Mouse (Mus musculus) left cerebral cortex, postnatal 36 days (tissue): ENCODE results near the gene Rabac1. TPM values are rescaled to one million over a fixed set of nuclear protein-coding genes. Genes with fewer than 3 reads are reported as not detected.
A peak's percentile ranks its signal among the peaks of the same experiment; 100 is the strongest.

Experiments
- DNase-seq, 2 experiments: peaks; one replicate each; pipeline ENCODE4 v3.0.0; 2021 to 2022; ENCODE audit warnings: low spot score in 2 of 2, mixed read lengths in 1 of 2
- intact Hi-C: fragments of 180-260 bp; cut with DNase I; formaldehyde crosslinking; loops from one replicate; pipeline ENCODE4 v1.15.1; 2025
- total RNA-seq, 2 experiments: library from RNA; stranded (reverse); gene quantifications; 2 replicates each; pipeline ENCODE4 v1.2.3; 2021

The Rabac1 gene
- total RNA-seq: 100 to 1,000 TPM; 276 to 329 TPM

DNA sequence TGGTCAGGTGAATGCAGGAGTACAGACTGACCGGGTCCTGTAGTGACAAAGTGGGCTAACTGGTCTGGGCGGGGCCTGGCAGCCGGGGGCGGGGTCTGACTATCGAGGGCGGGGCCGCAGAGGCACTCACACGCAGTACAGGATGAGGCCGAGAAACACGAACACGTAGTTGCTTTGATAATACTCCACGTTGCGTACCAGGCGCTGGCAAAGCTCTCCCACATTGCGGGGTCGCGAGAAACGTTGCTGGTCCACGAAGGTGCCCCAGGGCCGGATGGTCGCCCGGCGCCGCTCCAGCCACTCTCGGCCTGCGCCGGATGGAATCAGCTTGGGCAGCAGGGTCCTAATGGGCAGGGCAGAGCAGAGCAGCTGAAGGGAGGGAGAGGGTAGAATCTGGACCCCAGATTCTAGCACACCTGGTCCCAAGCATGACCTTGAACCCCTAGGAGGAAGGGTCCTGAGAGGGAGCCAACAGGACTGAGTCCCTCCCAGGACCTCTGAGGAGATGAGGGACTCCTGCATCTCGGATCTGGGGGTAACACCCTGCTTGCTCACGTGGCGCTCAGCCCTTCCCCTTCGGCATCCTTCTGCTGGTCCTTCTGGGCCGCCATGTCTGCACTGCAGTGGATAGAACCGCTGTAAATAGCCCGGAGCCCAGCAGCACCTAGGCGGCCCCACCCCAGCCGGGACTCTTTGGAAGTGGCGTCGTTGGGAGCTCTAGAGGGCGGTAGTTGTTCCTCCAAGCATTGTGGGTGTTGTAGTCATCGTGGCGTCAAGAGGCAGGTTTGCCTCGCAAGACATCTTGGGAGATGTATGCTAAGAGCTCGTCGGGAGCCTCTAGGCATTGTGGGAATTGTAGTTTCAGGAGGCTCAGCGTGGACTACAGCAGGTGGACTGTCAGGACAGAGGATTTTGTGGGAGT, at the start of gene Rabac1:
Gene Rabac1, minus strand, starts transcription at position 783 of the 922 bp plus-strand sequence.
- DNase-seq: peak; percentile 92 to 94
- intact Hi-C loops: no loop called here

DNA sequence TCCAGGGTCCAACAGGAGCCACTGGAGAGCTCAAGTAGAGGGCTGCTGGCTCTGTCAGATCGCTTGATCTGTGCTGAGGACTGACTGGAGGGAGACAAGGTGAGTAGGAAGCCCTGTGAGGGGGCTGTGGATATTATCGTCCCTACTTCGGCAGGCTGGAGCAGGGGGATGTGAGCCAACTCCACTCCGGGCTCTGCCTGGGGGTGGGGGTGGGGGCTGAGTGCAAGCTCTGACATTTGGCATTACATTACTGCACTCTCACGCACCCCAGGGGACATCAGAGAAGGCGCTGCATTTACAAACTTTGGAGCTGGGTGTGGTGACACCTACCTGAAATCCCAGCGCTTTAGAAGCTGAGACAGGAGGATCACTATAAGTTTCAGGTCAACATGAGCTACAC, 39.0 kb upstream of the Rabac1 start:
- no peak for DNase-seq
- intact Hi-C loops: loop anchor here (5.0 to 10.0 kb wide), 2 partner anchors 36 to 223 kb away; partner anchors contain the start of gene Gsk3a

DNA sequence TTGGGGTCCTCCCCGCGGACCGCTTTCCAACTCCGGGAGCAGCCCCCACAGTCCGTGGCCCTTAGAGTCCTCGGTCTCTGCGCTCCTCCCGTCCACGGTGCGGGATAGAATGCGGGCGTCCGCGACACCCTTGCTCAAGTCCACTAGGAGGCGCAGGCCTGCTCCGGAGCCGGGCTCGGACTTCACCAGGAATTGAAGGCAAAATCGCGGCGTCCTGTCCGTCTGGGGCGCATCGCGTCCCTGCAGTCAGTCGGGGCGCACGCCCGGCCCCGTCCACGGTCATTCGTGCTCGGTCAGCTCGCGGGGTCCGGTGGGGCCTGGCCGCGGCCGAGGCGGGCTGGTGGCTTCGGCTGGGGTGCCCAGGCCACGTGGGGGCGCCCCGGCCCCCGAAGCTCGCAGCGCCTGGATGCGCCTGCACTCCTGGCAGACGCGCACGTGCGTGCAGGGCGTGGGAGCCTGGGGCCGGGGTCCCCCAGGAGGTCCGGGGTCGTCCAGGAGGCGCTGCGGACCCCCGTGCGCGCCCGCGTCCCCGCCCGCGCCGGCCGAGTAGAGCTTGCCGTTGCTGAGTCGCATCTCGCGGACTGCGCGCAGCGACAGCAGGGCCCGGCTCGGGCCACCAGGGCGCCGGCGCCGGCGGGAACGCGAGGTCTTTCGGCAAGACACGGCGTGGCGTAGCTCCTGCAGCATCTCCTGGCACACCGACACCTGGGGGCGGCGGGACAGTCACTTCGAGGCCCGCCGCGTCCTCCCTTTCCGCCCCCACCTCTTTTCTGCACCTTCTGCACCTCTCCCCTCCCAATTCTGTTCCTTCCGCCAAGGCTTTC, 37.7 kb upstream of the Rabac1 start:
- intact Hi-C loops: loop anchor here (5.0 to 10.0 kb wide), 2 partner anchors 37 to 224 kb away; partner anchors contain the start of gene Gsk3a
- peak; percentile 78 to 79 for DNase-seq

DNA sequence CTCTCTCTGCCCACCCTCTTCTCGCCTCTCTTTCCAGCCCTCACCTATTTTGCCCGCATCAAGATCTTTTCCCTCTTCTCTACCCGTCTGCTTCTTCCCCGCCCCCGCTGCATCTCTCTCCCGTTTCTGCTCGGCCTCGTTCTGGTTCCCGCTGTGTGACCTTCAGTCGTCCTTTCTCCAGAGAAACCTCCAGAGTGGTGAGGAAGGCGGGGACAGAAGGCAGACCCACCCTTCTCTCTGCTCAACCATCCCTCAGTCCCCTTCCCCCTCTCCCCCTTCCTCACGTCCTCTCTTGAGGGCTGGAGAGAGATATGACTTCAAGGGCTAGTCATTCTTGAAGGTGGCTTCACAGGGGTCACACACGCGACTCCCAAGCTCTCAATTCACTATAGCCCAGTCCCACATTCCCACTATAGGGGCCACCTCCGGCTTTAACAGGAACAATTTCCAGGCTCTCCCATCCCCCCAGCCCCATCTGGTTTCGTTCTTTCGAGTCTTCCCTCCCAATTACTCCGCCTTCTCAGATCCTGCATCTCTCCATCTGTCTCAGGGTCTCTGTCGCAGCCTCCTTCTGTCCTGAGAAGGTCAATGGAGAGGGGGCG, 36.6 kb upstream of the Rabac1 start:
- intact Hi-C loops: loop anchor here (2.0 kb wide), 1 partner anchor 64 kb away; the partner anchor contains the start of genes Grik5 and Zfp574
- DNase-seq: peak; percentile 75 to 82

DNA sequence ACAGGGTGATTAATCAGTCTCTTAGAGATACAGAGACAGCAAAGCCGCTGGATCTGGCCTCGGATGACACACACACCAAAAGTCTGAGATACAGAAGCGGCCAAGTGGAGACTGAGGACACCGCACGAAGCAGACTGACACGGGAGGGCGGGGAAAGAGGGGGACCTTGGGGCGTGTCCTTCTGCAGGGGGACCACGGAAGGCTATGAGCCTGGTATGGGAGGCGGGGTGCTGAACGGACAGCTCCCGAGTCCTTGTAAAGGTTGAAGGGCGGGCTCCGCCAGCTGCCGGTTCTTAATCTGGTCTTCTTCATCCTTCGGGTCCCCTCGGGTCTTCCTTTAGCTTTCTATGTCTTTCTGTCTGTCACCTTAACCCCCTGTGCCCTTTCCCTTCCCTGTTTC, 36.1 kb upstream of the Rabac1 start:
- intact Hi-C loops: loop anchor here (2.0 kb wide), 1 partner anchor 64 kb away; the partner anchor contains the start of genes Grik5 and Zfp574
- peak in 1 of 2 experiments; percentile 61 for DNase-seq

DNA sequence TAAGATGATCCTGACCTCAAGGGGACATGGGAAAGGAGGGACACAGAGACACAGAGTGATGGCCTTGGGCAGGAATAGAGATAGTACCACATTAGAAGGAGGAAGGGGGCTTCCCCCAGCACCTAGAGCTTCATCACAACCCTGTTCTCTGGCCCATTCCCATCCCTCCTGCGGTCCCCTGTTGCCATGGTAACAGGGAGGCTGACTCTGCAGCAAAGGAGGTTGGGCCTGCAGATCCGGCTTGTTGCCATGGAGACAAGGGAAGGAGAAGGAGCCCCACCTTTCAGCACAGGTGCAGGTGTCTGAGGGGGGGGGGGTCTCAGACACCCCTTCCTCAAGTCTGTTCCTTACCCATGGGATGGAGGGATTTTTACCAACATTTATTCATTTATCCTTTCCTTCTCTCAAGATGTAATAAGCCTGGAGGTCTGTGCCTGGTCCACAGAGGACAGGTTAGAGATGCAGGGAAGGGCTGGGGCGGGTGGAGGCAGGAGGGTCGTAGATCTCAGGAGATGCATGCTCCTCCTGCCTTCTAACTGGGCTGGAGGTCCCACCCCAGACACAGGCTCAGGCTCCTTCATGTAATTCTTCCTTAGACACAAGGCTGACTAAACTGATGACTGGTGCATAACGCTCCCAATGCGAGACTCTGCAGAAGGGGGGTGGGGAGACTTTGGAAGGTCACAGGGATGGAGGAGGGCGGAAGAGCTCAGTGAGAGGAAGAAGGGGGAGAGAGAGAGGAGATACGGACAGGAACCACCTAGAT, 35.2 kb upstream of the Rabac1 start:
- intact Hi-C loops: loop anchor here (2.0 kb wide), 1 partner anchor 65 kb away; the partner anchor contains the start of genes Grik5 and Zfp574
- DNase-seq: peak; percentile 71 to 77

DNA sequence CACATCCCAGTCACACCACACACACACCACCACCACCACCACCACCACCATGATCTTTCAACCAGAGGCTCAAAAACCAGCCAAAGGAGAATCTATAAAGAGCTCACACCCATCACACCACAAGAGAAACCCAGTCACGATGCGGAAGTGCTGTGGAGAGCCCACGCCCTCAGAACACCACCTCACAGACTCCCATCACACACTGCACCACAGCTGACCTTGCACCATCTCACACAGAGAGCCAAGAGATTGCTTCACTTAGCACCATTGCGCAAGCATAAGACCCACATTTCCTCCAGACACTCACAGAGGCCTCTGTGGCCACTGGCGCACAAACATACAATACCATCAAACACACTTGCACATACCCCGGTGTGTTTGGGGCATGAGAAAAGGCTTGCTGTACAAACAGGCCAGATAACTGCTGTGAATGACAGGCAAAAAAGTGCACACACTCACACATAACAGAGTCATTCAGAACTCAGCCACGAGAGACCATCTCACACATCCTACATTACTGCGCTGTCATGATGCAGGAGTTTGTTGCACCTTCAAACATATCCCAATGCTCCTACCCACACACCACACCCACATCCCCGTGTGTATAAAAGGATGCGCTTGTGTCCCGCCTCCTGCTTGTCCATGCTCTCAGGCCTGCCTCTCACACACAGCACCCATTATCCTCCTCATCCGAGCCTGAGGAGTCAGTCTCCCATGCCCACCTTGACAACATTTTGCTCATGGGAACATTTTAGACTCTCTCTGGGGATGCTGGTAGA, 34.2 kb upstream of the Rabac1 start:
- intact Hi-C loops: no loop called here
- peak; percentile 78 to 85 for DNase-seq

DNA sequence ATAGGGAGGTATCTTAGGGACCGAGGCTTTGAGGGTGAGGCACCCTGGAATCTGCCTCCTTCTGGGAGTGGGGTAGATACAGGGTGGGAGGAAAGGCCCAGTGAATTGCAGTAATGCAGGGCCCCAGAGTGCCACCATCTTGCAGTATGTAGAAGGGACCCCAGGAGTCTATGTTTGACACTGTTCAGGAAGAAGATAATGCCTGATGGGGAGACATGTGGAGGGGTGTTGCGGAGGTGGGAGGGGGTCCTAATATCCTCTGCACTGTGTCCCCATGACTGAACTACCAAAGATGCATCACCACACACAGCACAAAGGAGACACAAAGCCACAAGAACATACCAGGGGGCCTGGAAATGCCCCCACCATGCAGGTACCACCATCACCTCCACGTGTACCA, 33.6 kb upstream of the Rabac1 start:
- DNase-seq: no peak
- intact Hi-C loops: no loop called here

DNA sequence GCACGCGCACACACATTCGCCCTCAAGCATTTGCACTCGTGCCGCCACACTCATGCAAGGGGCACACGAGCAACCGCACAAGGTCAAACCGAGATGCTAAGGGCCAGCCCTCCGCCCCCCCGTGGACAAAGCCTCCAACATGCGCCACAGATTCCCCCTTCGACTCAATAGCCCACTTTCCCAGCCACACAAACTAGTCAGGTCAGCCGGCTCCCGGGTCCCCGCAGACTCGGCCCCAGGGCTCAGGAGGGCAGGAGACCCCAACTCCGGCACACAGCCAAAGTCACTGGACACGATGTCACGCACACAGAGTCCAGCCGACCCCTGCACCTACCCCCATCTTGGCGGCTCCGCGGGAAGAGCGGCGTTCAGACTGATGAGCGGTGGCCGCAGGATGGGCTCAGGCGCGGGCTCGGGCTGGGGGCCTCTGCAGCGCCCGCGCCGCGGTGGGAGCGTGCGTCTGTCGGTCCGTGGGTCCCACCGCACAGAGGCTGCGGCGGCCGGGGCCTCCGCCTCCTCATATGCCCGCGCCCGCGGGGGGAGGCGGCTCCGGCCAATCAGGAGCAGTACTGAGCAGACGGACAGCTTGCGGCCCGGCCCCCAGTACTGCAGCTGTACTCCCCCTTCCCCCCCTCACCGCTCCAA, 33.0 kb upstream of the Rabac1 start, which contains the start of gene Atp1a3:
Gene Atp1a3, minus strand, starts transcription at position 538 of the 645 bp plus-strand sequence.
- DNase-seq: peak; percentile 83 to 88
- intact Hi-C loops: no loop called here

DNA sequence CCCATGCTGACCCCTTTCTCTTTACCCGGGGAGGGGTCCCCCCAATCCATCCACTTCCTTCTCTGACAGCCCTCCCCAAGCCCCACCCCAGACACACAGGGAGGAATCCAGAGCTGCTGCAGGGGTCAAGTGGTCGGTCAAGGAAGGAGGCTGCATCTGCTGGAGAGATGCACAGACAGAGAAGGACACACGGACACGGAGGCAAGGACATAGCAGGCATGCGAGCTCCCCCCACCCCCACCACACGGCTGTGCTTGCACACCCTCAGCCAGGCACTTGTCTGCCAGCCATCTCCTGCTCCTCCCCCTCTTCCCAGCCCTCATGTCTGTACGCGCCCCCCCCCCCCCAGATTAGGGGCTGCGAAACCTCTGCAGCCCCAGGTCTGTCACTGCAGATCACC, 32.3 kb upstream of the Rabac1 start:
- DNase-seq: no peak
- intact Hi-C loops: no loop called here

DNA sequence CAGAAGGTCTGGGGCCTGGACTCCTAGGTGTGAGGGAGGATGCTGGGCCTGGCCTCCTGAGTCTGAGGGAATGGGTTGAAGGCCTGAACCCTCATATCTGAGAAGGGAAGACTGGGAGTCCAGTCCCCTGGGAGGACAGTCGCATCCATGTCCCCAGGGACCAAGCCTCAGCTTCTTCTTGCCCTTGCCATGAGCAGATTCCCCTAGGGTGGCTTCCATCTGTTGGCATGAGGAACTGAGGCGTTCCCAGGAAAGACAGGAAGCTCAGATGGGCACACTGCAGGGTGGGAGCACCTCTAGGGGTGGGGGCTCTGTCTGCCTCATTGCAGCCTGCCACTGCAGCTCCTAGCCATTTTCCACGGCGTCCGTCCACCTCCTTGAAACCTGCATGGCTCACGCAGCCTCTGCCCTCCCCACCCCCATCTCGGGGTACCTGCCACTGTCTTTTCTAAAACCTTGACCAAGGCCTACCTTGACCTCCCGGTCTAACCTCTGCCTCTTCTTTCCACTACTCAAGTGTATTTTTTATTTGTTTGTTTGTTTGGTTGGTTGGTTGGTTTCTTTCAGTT, 31.4 kb upstream of the Rabac1 start:
- intact Hi-C loops: no loop called here
- DNase-seq: no peak

DNA sequence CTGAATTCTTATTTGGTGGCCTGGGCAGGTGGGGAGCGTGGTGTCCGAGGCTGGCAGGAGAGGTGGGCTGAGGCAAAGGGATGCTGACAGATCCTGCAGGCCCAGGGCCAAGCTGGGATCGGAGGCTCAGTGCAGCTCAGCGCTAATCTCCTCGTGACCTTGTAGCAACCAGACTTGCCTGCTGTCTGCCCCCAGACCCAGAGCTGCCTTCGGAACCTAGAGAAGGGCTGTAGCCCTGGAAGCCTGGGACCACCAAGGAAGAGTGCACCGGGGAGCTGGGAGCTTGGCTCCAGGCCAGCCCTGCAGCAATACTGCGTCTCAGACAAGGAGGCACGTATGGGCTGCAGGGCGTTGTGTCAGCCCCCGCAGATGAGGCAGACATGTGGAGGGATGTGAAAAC, 30.7 kb upstream of the Rabac1 start:
- no peak for DNase-seq
- intact Hi-C loops: no loop called here

DNA sequence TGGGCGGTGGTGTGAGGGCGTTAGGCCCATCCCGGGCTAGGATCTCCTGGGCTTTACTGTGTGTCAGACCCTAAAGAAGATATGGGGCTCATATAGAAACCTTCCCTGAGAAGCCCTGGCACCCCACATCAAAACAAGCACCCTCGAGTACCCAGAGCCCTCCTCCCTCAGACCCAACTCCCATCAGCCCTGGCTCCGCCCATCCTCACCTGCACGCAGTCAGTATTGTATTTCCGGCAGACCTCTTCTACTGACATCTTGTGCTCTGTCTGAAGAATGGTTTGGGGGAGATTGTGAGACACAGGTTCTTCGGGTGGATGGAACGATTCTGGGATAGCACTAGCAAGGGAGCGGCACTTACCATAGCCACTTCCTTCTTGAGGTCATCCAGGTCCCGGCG, 28.2 kb upstream of the Rabac1 start:
- intact Hi-C loops: no loop called here
- DNase-seq: no peak

DNA sequence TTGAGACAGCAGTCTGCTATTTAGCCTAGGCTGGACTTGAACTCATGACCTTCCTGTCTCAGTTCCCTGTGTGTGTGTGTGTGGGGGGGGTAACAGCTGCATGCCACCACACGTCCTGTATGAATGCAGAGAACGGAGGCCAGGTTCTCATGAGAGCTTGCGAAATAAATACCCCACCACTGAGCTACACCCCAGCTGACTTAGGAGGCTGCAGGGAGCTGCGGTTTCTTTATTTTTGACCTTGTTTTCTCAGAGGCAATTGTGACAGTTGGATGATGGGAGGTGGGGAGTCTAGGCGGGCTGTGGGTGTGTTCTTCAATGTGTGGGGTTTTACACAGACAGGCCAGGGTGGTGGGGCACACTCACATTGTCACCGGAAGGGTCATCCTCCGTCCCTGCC, 27.7 kb upstream of the Rabac1 start:
- intact Hi-C loops: no loop called here
- DNase-seq: no peak

DNA sequence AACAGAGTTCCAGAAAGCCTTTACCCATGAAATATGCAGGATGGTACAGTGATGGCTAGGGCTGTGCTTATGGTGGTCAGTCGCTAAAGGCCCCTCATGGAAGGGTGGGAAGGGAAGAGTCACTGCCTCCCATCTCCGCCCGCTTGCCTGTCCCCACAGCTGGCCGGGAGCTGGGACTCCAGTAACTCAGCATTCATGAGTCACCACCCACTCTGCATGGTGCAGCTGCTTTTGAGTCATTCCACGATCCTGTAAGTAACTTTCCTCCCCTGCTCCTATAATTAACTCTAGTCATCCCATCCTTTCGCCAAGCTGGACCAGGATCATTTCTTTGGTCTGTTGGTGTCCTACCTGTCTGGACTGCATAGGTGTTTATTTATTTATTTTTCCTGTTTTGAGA, 20.5 kb upstream of the Rabac1 start:
- intact Hi-C loops: no loop called here
- DNase-seq: no peak

DNA sequence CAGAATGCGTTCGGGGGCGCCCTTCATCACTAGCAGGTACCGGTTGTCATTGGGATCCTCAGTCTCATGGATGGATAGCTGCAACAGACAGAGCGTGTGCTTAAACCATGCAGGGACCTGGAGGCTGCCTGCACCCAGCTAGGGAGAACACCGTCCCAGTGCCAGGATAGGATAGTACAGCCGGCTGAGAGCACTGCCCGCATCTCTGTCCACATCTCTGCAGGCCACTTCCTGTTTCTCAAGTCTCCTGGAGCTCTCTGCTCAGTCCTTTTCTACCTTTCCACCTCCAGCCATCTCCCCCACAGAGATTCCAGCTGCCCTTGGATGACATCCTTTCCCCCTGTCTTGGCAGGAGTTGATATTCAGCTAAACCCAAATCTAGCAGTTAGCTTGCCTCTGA, 17.9 kb upstream of the Rabac1 start:
- no peak for DNase-seq
- intact Hi-C loops: no loop called here

DNA sequence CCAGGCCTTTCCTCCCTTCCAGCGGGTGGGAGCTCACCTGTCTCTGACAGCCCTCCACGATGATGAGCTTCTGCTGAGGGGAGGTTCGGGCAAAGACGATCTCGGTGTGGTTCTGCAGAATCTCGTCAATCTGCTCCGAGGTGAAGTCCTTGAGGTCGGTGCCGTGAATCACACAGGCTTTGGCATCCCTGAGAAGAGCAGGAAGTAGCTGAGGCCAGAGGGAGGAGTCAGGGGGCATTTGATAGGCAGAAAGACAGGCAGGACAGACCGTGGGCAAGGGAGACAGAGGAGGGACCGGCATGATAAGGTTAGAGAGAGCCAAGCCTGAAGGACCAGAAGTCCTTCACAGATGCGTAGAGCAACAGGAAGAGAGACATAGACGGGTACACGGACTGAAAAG, 15.4 kb upstream of the Rabac1 start:
- intact Hi-C loops: no loop called here
- DNase-seq: no peak
